Mouse (Mus musculus) T-helper 1 cell (primary cell): ENCODE data around the gene Kcnh6.

ENCODE experiments used
- in situ Hi-C: fragments of 300-600 bp; cut with MboI, MseI; formaldehyde crosslinking; loops from one replicate; pipeline ENCODE4 v1.15.1; 2025; ENCODE audit warnings: high pct_unique_total_duplicates

Kcnh6 gene

DNA sequence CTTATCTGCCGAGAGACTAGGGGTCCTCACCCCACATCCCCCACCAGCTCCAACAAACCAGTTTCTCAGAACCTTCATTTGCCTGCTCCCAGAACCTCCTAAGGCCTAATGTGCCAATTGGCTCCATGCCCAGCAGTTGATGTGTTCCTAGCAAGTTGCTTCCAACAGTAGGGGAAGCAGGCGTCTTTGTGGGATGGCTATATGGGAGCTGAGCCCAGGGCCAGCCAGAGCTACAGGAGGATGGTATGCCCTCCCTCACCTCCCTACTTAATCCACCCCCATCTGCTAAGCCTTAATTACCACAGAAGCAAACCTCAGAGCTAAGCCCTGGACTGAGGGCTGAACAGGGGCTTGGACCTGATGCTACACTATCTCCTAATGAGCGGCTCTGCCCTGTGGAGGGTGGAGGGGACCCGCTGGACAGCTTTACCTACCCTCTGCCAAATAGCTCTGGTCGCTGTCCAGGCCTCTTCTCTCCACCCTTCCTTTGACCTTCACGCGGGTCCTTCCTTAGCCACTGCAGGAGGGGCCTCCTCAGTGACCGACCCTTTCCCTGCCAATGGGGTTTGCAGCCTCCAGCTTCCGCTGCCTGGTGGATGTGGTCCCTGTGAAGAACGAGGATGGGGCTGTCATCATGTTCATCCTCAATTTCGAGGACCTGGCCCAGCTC lies 5.8 kb downstream of the Kcnh6 start:
- in situ Hi-C loops = no loop called here

DNA sequence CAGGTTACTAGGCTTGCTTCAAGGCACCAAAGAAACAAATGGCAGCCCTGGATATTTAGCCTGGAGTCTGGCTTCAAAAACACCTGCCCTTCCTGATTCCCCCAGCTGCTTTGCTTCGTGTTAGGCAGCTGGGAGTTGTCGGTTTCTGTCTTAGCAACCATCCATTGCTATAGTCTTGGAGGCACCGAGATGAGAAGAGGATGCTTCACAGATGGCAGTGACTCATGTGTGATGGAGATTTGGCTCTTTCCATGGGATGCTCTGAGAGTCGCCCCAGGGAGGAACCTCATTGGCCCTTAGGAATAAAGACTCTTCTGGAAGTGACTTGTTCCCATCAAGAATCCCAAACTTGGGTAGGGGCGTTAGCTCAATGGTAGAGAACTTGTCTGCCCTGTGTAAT lies 8.5 kb downstream of the Kcnh6 start:
- in situ Hi-C loops = no loop called here

GRCm38 (mm10) chr11:106020051-106020763 lies 12.3 kb downstream of the Kcnh6 start:
- in situ Hi-C loops = no loop called here

DNA sequence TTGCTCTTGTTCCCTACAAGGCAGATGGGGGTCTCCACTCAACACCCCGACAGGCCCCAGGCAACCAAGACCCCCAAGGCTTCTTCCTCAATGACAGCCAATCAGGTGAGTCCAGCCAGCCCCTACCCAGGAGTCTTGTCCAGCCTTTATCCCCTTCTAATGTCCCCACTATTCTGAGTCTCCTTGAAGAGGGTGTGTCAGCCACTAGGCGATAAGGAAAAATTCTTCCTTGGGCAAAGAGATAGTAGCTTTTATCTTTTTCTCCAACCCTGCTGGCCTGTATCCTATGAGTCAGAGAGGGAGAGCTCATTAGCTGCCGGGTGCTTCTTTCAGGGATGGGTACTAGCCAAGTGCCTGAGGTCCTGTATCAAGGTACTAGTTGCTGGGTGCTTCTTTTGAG lies 17.9 kb downstream of the Kcnh6 start:
- in situ Hi-C loops = loop anchor here (25.0 kb wide), 1 partner anchor 1562 kb away; no protein-coding TSS in a partner anchor

DNA sequence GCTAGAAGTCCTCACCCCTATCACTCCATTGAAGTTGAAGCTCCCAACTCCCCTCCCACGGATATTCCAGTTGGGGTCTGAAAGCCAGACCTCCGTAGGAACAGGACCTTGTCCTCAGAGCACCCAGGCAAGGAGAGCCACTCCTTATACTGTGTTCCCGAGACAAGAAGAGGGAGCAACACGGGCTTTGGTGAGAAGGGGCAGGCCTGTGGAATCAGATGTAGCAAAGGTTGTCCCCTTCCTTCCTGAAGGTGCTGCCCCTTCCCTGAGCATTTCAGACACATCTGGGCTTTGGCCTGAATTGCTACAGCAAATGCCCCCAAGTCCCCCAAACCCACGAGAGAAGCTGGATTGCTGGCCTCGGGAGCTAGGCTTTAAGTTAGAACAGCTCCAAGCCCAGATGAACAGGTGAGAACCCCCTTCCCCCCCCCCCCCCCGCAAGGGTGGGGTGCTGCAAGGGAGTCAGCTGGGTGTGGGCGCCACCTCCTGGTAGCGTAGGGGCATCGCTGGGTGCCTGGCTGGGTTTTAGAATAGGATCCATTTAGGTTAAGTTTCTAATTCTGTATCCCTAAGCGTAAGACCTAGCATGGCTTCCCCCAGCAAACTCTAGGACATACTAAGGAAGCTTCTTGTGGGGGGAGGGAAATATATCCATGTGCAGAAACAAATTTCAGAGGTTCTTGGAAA lies 18.7 kb downstream of the Kcnh6 start:
- in situ Hi-C loops = loop anchor here (25.0 kb wide), 1 partner anchor 1561 kb away; no protein-coding TSS in a partner anchor

- in situ Hi-C loops = loop anchor here (25.0 kb wide), 1 partner anchor 1560 kb away; no protein-coding TSS in a partner anchor
These were observed 19.7 kb downstream of the Kcnh6 start for GRCm38 (mm10) chr11:106027607-106028006.

- in situ Hi-C loops = loop anchor here (25.0 kb wide), 1 partner anchor 1555 kb away; no protein-coding TSS in a partner anchor
These were observed 24.1 kb downstream of the Kcnh6 start for GRCm38 (mm10) chr11:106032074-106032473.

DNA sequence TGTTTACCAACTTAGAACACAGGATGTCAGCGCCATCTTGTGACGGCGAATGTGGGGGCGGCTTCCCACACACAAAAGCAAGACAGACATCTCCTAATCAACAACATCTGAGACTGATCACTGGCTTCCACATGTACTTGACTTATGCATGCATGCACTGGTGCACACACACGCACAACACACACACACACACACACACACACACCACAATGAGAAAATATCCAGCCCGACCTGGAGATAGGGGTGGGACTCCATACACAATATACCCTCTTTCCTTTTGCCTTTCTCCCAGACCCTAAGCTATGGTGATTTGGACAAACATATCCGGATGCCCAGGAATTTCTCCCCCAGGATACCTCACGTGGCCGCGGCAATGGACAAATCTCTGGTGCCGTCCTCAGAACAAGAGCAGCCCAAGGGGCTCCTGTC lies 25.6 kb downstream of the Kcnh6 start:
- in situ Hi-C loops = loop anchor here (25.0 kb wide), 1 partner anchor 1554 kb away; no protein-coding TSS in a partner anchor

DNA sequence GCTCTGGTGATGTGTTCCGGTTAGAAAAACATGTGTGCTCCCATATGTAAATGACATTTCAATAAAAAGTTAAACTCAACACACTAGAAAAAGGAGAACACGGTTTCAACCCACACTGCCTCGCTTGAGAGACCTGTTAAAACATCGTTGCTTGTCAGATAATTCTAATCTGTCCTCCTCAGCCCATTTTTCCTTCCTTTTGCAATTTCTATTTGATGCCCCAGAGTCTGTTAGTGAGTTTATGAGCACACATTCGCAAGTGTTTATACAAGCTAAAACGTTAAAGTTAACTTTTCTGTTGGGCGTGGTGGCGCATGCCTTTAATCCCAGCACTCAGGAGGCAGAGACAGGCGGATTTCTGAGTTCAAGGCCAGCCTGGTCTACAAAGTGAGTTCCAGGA lies 27.1 kb downstream of the Kcnh6 start:
- in situ Hi-C loops = loop anchor here (25.0 kb wide), 1 partner anchor 1552 kb away; no protein-coding TSS in a partner anchor

DNA sequence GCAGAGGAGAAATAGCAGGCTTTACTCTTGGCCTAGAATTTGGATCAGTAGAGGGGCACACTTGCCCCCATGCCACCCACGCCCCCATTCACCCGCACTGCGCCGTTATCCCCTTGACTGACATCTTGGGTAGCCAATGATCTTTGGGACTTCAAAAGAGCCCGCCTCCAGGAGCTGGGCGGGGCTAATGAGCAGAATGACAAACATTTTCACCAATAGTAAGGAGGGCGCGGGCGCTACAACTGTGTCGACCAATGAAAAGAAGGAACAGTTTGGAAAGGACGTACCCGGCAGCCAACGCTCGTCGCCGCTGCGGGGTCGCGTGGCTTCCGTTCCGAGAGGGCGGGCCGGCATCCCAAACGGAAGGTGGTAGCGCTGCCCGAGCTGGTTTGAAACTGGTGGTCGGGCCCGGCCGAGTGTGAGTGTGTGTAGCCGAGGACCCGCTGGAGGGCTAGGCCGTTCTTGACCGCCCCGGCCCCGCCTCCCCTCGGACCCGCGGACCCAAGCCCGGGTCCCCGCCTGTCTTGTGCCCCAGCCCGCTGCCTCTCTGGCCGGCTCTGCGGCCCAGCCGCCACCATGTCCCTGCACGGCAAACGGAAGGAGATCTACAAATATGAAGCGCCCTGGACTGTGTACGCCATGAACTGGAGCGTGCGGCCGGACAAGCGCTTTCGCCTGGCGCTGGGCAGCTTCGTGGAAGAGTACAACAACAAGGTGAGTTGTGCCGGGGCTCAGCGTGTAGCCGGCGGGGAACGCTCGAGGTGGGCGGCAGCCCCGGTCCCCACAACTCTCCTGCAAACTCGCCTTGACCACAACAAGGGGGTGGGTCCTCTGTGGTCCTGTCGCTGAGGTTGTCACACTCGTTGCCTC lies 28.9 kb downstream of the Kcnh6 start, which contains the start of gene Dcaf7:
Gene Dcaf7, plus strand, starts transcription at position 325 of the 870 bp plus-strand sequence.
- in situ Hi-C loops = loop anchor here (25.0 kb wide), 1 partner anchor 1551 kb away; no protein-coding TSS in a partner anchor

DNA sequence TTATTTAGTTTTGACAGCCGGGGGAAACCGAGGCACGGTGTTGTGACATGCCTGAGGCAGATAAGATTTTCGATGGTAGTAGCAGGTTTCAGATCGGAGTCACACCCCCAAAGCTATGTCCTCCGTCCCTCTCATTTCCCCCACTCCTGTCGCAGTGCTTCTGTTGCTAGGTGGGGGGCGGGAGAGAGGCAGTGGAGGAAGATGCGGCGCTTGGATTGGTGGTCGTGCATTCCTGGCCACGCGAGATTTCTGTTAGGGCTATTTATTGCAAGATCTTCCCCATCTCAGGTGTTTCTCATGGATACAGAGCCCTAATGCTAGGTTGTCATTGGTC lies 29.5 kb downstream of the Kcnh6 start:
- in situ Hi-C loops = loop anchor here (25.0 kb wide), 1 partner anchor 1550 kb away; no protein-coding TSS in a partner anchor

GRCm38 (mm10) chr11:106044349-106044748 lies 36.4 kb downstream of the Kcnh6 start:
- in situ Hi-C loops = loop anchor here (25.0 kb wide), 1 partner anchor 1543 kb away; no protein-coding TSS in a partner anchor

DNA sequence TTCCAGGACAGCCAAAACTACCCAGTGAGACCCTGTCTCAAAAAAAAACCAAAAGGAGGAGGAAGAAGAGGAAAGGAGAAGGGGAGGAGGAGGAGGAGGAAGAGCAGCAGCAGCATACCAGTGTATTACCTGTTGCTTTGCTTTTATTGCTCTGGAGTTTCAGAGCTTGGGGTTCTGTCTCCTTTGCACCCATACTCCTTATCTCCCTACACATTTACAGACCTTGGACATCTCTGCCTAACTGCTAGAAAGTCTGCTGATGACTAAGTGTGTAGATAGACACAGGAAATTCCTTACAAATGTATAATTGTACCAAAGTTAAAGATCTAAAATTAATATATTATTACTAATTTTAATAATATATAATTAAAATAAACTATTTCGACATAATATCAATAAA lies 37.3 kb downstream of the Kcnh6 start:
- in situ Hi-C loops = loop anchor here (25.0 kb wide), 1 partner anchor 1542 kb away; no protein-coding TSS in a partner anchor

- in situ Hi-C loops = loop anchor here (25.0 kb wide), 1 partner anchor 1542 kb away; no protein-coding TSS in a partner anchor
These were observed 37.9 kb downstream of the Kcnh6 start for GRCm38 (mm10) chr11:106045780-106046179.

DNA sequence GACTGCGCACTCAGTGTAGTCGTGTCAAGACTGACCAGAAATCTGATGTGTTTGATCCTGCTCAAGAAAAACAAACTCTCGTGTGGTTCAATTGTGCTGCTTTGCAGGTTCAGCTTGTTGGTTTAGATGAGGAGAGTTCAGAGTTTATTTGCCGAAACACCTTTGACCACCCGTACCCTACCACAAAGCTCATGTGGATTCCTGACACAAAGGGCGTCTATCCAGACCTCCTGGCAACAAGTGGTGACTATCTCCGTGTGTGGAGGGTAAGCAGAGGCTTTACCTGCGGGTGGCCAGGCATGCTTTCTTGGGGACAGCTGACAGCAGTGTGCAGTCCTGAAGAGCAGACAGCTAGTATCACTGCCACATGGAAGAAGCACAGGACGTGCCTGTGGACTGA lies 38.7 kb downstream of the Kcnh6 start:
- in situ Hi-C loops = loop anchor here (25.0 kb wide), 1 partner anchor 1541 kb away; no protein-coding TSS in a partner anchor

DNA sequence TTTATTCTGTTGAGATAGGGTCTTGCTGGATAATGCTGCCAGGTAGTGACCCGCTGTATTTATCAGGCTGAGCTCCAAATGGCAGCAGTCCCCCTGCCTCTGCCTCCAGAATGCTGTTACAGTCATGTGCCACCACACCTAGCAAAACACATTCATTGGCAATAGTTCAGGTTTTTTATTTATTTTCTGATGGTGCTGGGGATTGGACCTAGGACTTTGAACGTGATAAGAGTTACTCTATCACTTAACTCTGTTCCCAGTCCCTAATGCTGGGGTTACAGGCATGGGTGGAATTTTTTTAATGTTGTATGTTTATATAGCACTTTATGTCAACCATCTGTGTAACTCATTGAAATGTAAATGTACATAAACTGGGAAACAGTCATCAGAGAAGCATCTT lies 46.0 kb downstream of the Kcnh6 start:
- in situ Hi-C loops = no loop called here

GRCm38 (mm10) chr11:106054600-106054999 lies 46.7 kb downstream of the Kcnh6 start:
- in situ Hi-C loops = no loop called here

- in situ Hi-C loops = no loop called here
These were observed 47.4 kb downstream of the Kcnh6 start for GRCm38 (mm10) chr11:106055341-106055740.

DNA sequence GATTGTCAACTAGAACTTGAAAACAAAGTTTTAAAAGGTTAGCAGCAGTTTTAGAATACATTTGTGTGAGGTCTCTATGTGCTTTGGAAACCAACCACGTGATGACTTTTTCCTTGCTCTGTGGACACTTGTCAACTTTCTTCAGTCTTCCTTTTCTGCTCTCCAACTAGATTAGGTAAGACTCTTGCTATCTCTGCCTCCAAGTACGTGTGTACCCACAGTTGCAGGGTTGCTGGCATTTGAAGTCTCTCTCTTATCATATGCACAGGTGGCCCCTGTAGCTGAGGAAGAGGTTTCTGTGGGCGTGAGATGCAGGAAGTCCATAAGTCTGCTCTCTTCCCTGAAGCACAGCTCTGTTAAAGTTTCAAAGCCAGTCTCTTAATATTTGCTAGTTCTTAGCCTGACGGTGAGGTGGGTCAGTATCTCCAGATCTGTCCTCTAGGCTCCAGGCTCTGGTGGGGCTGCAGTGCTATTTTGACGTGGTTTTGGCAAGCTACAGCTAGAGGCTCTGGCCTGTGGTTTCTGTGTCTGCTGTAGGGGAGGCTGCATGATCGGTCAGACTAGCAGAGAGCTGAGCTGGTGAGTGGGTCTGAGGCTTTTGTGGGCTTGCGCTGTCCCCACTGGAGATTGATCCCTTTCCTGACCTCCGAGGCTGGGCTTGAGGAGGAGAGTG lies 49.0 kb downstream of the Kcnh6 start:
- in situ Hi-C loops = no loop called here

- in situ Hi-C loops = no loop called here
These were observed 50.1 kb downstream of the Kcnh6 start for GRCm38 (mm10) chr11:106058020-106058419.
